Mouse (Mus musculus) cerebellum, adult 2 months (tissue): ENCODE measurements around the gene Samd7.
"Not testable (repeated sequence)": the region's sequence is repeated elsewhere in the genome, so short reads cannot be mapped to it uniquely, and the experiment has no call there.

Experiments used
- CTCF ChIP-seq: fragments of 200-500 bp; IDR thresholded peaks from 2 replicates; pipeline ENCODE4 v1.5.1; 2011; ENCODE audit warnings: low read depth, mild to moderate bottlenecking, control low read depth, low read length, moderate library complexity, borderline replicate concordance; ENCODE audit not compliant: insufficient read depth
- POLR2A ChIP-seq: fragments of 200-500 bp; IDR thresholded peaks from 2 replicates; pipeline ENCODE4 v1.6.1; 2011; ENCODE audit warnings: low read length, control low read depth, borderline replicate concordance; ENCODE audit not compliant: insufficient read depth

DNA sequence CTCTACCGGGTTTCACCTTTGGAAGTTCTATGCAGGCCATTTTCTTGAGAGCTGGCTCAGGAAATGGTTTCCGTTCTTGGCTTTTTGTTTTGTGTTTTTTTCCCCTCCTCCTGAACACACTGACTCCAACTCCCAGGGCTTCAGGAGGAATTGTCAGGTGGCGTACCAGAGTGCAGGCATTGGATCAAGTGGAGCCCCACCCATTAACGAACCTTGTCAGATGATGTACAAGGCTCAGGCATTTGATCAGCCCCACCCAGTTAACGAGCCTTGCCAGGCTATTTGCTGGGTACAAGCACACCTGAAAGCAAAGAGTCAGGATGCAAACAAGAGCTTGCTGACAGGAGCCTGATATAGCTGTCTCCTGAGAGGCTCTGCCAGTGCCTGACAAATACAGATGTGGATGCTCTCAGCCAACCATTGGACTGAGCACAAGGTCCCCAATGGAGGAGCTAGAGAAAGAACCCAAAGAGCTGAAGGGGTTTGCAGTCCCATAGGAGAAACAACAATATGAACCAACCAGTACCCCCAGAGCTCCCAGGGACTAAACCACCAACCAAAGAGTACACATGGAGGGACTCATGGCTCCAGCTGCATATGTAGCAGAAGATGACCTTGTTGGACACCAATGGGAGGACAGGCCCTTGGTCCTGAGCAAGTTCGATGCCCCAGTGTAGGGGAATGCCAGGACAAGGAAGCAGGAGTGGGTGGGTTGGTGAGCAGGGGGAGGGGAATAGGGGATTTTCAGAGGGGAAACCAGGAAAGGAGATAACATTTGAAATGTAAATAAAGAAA lies 46.2 kb upstream of the Samd7 start, which contains the start of gene Lrrc31:
- not testable (repeated sequence) for TF ChIP-seq CTCF, POLR2A
